Mouse (Mus musculus) thymus, postnatal 0 days (tissue): ENCODE measurements around the gene Smg6. TPM values are rescaled to one million over a fixed set of nuclear protein-coding genes. Genes with fewer than 3 reads are reported as not detected.
"Not testable (repeated sequence)": the region's sequence is repeated elsewhere in the genome, so short reads cannot be mapped to it uniquely, and the experiment has no call there.

Experiments used
- DNase-seq: peaks from one replicate; pipeline ENCODE4 v3.0.0-alpha.2; 2015; ENCODE audit warnings: low spot score
- polyA plus RNA-seq: library from polyadenylated mRNA; unstranded; fragments of >200 nt; fragmentation: Nextera tagmentation; extraction: Ambion mirVana; gene quantifications from 2 replicates; pipeline ENCODE4 v1.2.1, GENCODE M21; 2015

Smg6 gene
- polyA plus RNA-seq, 1 experiment from 2014 or later = 15.8 TPM

- DNase-seq = no peak
Measured at GRCm38 (mm10) chr11:74994141-74994540, 68.5 kb downstream of the Smg6 start.

GRCm38 (mm10) chr11:74994856-74995255, 69.2 kb downstream of the Smg6 start:
- DNase-seq = no peak

GRCm38 (mm10) chr11:74996482-74996881, 70.9 kb downstream of the Smg6 start:
- no peak for DNase-seq

GRCm38 (mm10) chr11:75000869-75001653, 75.4 kb downstream of the Smg6 start:
- no peak for DNase-seq

- DNase-seq = no peak
Measured at GRCm38 (mm10) chr11:75008270-75008669, 82.6 kb downstream of the Smg6 start.

- not testable (repeated sequence) for DNase-seq
Measured at GRCm38 (mm10) chr11:75009537-75009936, 83.9 kb downstream of the Smg6 start.

GRCm38 (mm10) chr11:75012997-75013694, 87.5 kb downstream of the Smg6 start:
- peak; percentile 93 for DNase-seq

GRCm38 (mm10) chr11:75013764-75014695, 88.4 kb downstream of the Smg6 start:
- DNase-seq = no peak

GRCm38 (mm10) chr11:75014816-75015215, 89.2 kb downstream of the Smg6 start:
- DNase-seq = no peak

GRCm38 (mm10) chr11:75015453-75015871, 89.8 kb downstream of the Smg6 start:
- DNase-seq = no peak

GRCm38 (mm10) chr11:75016309-75016860, 90.8 kb downstream of the Smg6 start:
- DNase-seq = no peak

GRCm38 (mm10) chr11:75017831-75018230, 92.2 kb downstream of the Smg6 start:
- DNase-seq = no peak

GRCm38 (mm10) chr11:75026977-75027376, 101.4 kb downstream of the Smg6 start:
- DNase-seq = no peak

GRCm38 (mm10) chr11:75027616-75028015, 102.0 kb downstream of the Smg6 start:
- DNase-seq = no peak

GRCm38 (mm10) chr11:75031251-75031650, 105.6 kb downstream of the Smg6 start:
- no peak for DNase-seq

GRCm38 (mm10) chr11:75032946-75033345, 107.3 kb downstream of the Smg6 start:
- DNase-seq = peak; percentile 69

- DNase-seq = no peak
Measured at GRCm38 (mm10) chr11:75033581-75034067, 108.0 kb downstream of the Smg6 start.

GRCm38 (mm10) chr11:75034104-75034503, 108.5 kb downstream of the Smg6 start:
- DNase-seq = no peak

GRCm38 (mm10) chr11:75044333-75044732, 118.7 kb downstream of the Smg6 start:
- no peak for DNase-seq

- no peak for DNase-seq
Measured at GRCm38 (mm10) chr11:75045822-75046221, 120.2 kb downstream of the Smg6 start.

GRCm38 (mm10) chr11:75046638-75047037, 121.0 kb downstream of the Smg6 start:
- DNase-seq = no peak
